Mouse (Mus musculus) hindbrain, embryonic 16.5 days (tissue): Measurements from ENCODE around the gene Iqsec3. TPM values are rescaled to one million over a fixed set of nuclear protein-coding genes. Genes with fewer than 3 reads are reported as not detected.

Source experiments
- ATAC-seq: fragments of 200-750 bp; cut with Nextera tagmentation; 2 replicates; pipeline ENCODE4 v1.8.0; 2017; ENCODE audit warnings: moderate TSS enrichment, moderate library complexity
- H3K27ac ChIP-seq: fragments of 300-500 bp; sonication (generic); 2 replicates; pipeline ENCODE4 v1.5.1; 2014; ENCODE audit warnings: low read depth, mild to moderate bottlenecking, control low read depth, low read length, moderate library complexity
- H3K27me3 ChIP-seq: fragments of 300-500 bp; sonication (generic); replicated peaks from 2 replicates; pipeline ENCODE4 v1.6.1; 2014; ENCODE audit warnings: low read length; ENCODE audit not compliant: control insufficient read depth, insufficient read depth
- H3K36me3 ChIP-seq: fragments of 300-500 bp; sonication (generic); 2 replicates; pipeline ENCODE4 v1.6.1; 2014; ENCODE audit warnings: mild to moderate bottlenecking, low read length, moderate library complexity, mixed read lengths; ENCODE audit not compliant: control insufficient read depth, insufficient read depth
- H3K4me1 ChIP-seq: fragments of 300-500 bp; sonication (generic); 2 replicates; pipeline ENCODE4 v1.6.1; 2014; ENCODE audit warnings: low read depth, low read length; ENCODE audit not compliant: control insufficient read depth, insufficient read depth
- H3K4me2 ChIP-seq: fragments of 300-500 bp; sonication (generic); 2 replicates; pipeline ENCODE4 v1.6.1; 2014; ENCODE audit warnings: mild to moderate bottlenecking, low read length, control low read depth, moderate library complexity
- H3K4me3 ChIP-seq: fragments of 300-500 bp; sonication (generic); 2 replicates; pipeline ENCODE4 v1.5.1; 2014; ENCODE audit warnings: mild to moderate bottlenecking, low read length, control low read depth, moderate library complexity
- H3K9ac ChIP-seq: fragments of 300-500 bp; sonication (generic); 2 replicates; pipeline ENCODE4 v1.6.1; 2014; ENCODE audit warnings: low read depth, mild to moderate bottlenecking, control low read depth, low read length, moderate library complexity
- H3K9me3 ChIP-seq: fragments of 300-500 bp; sonication (generic); 2 replicates; pipeline ENCODE4 v1.6.1; 2014; ENCODE audit warnings: mild to moderate bottlenecking, low read length, moderate library complexity; ENCODE audit not compliant: control insufficient read depth
- WGBS: fragments of 180-500 bp; shearing (Covaris S2); extraction: QIAGEN DNeasy Blood & Tissue Kit; methylation state at CpG from one replicate; pipeline ENCODE4 v1.1.7; 2014; 5-methylcytosine and 5-hydroxymethylcytosine counted together
- polyA plus RNA-seq: library from polyadenylated mRNA; unstranded; fragments of >200 nt; fragmentation: Nextera tagmentation; extraction: Ambion mirVana; gene quantifications from 2 replicates; pipeline ENCODE4 v1.2.1, GENCODE M21; 2015

Iqsec3 gene
- polyA plus RNA-seq, 1 experiment from 2014 or later = 13.0 TPM

- H3K4me1 ChIP-seq = no peaks in the 10 kb centered on the region
- no peak overlapping the region for H3K4me2 ChIP-seq
- no peaks in the 10 kb centered on the region for H3K9me3 ChIP-seq
- H3K27me3 ChIP-seq = no peaks in the 10 kb centered on the region
- WGBS = 29% methylated on average over 3 of the region's 3 CpGs
- peak; percentile 83 for ATAC-seq
- no peak overlapping the region for H3K9ac ChIP-seq
- H3K36me3 ChIP-seq = no peaks in the 10 kb centered on the region
- no peak overlapping the region for H3K27ac ChIP-seq
- no peak overlapping the region for H3K4me3 ChIP-seq
Measured at GRCm38 (mm10) chr6:121337770-121338518, 135.5 kb downstream of the Iqsec3 start.

- no peak for ATAC-seq
- H3K36me3 ChIP-seq = no peaks in the 10 kb centered on the region
- no peak overlapping the region for H3K27ac ChIP-seq
- no peak overlapping the region for H3K9ac ChIP-seq
- H3K4me2 ChIP-seq = no peak overlapping the region
- no peak overlapping the region for H3K4me3 ChIP-seq
- 85% methylated on average over 9 of the region's 9 CpGs for whole genome bisulfite sequencing
- no peaks in the 10 kb centered on the region for H3K4me1 ChIP-seq
- no peaks in the 10 kb centered on the region for H3K27me3 ChIP-seq
- H3K9me3 ChIP-seq = no peaks in the 10 kb centered on the region
Measured at GRCm38 (mm10) chr6:121337229-121337628, 136.2 kb downstream of the Iqsec3 start.

- H3K36me3 ChIP-seq = no peaks in the 10 kb centered on the region
- 89% methylated on average over 8 of the region's 8 CpGs for WGBS
- no peak for ATAC-seq
- no peak overlapping the region for H3K27ac ChIP-seq
- H3K27me3 ChIP-seq = no peaks in the 10 kb centered on the region
- H3K9ac ChIP-seq = no peak overlapping the region
- no peak overlapping the region for H3K4me2 ChIP-seq
- no peaks in the 10 kb centered on the region for H3K9me3 ChIP-seq
- H3K4me1 ChIP-seq = no peaks in the 10 kb centered on the region
- H3K4me3 ChIP-seq = no peak overlapping the region
Measured at GRCm38 (mm10) chr6:121336558-121336957, 136.9 kb downstream of the Iqsec3 start.

GRCm38 (mm10) chr6:121335841-121336240 lies 137.6 kb downstream of the Iqsec3 start:
- no peaks in the 10 kb centered on the region for H3K27me3 ChIP-seq
- no peaks in the 10 kb centered on the region for H3K9me3 ChIP-seq
- no peak overlapping the region for H3K9ac ChIP-seq
- H3K27ac ChIP-seq = no peak overlapping the region
- no peak overlapping the region for H3K4me3 ChIP-seq
- no peaks in the 10 kb centered on the region for H3K36me3 ChIP-seq
- no peaks in the 10 kb centered on the region for H3K4me1 ChIP-seq
- H3K4me2 ChIP-seq = no peak overlapping the region
- 88% methylated on average over 9 of the region's 9 CpGs for WGBS
- no peak for ATAC-seq

- H3K9me3 ChIP-seq = no peaks in the 10 kb centered on the region
- no peak overlapping the region for H3K9ac ChIP-seq
- no peaks in the 10 kb centered on the region for H3K36me3 ChIP-seq
- H3K27ac ChIP-seq = no peak overlapping the region
- H3K4me3 ChIP-seq = no peak overlapping the region
- no peak overlapping the region for H3K4me2 ChIP-seq
- peaks cover 10% of the 10 kb centered on the region for H3K4me1 ChIP-seq
- peak; percentile 40 for ATAC-seq
- WGBS = 7% methylated on average over 10 of the region's 10 CpGs
- no peaks in the 10 kb centered on the region for H3K27me3 ChIP-seq
Measured at GRCm38 (mm10) chr6:121329848-121330508, 143.5 kb downstream of the Iqsec3 start.

- Histone ChIP-seq H3K27me3 (no peaks in the 10 kb centered on the region), H3K4me1 (peaks cover 10% of the 10 kb centered on the region), H3K27ac (0 out of 2 replicates have a peak overlapping the region, but pooled peaks have one; percentile 29), H3K4me3 (no peak overlapping the region), H3K4me2 (no peak overlapping the region), H3K36me3 (no peaks in the 10 kb centered on the region), H3K9ac (no peak overlapping the region), H3K9me3 (no peaks in the 10 kb centered on the region)
- ATAC-seq = peak; percentile 67
- 32% methylated on average over 9 of the region's 9 CpGs for WGBS
Measured at GRCm38 (mm10) chr6:121328417-121328884, 145.0 kb downstream of the Iqsec3 start.

- no peak overlapping the region for H3K27ac ChIP-seq
- peaks cover 10% of the 10 kb centered on the region for H3K4me1 ChIP-seq
- 0 out of 2 replicates have a peak, but pooled peaks have one; percentile 31 for ATAC-seq
- no peak overlapping the region for H3K4me2 ChIP-seq
- whole genome bisulfite sequencing = 60% methylated on average over 10 of the region's 10 CpGs
- no peak overlapping the region for H3K4me3 ChIP-seq
- no peak overlapping the region for H3K9ac ChIP-seq
- H3K9me3 ChIP-seq = no peaks in the 10 kb centered on the region
- no peaks in the 10 kb centered on the region for H3K36me3 ChIP-seq
- H3K27me3 ChIP-seq = no peaks in the 10 kb centered on the region
Measured at GRCm38 (mm10) chr6:121326486-121327069, 146.9 kb downstream of the Iqsec3 start.

GRCm38 (mm10) chr6:121325740-121326139 lies 147.7 kb downstream of the Iqsec3 start:
- no peaks in the 10 kb centered on the region for H3K9me3 ChIP-seq

GRCm38 (mm10) chr6:121325298-121325697 lies 148.2 kb downstream of the Iqsec3 start:
- Histone ChIP-seq H3K9ac (no peak overlapping the region), H3K4me1 (peaks cover 10% of the 10 kb centered on the region), H3K4me3 (no peak overlapping the region), H3K36me3 (no peaks in the 10 kb centered on the region), H3K27ac (no peak overlapping the region), H3K9me3 (no peaks in the 10 kb centered on the region), H3K4me2 (no peak overlapping the region), H3K27me3 (no peaks in the 10 kb centered on the region)
- WGBS = 70% methylated on average over 3 of the region's 3 CpGs
- ATAC-seq = no peak

More at GRCm38 (mm10) chr6:121325740-121326139, 147.7 kb downstream of the Iqsec3 start:
- Histone ChIP-seq H3K4me3 (no peak overlapping the region), H3K27ac (no peak overlapping the region), H3K4me2 (no peak overlapping the region), H3K9ac (no peak overlapping the region), H3K4me1 (peaks cover 10% of the 10 kb centered on the region), H3K36me3 (no peaks in the 10 kb centered on the region), H3K27me3 (no peaks in the 10 kb centered on the region)
- 85% methylated on average over 9 of the region's 9 CpGs for WGBS
- ATAC-seq = no peak
